Mouse (Mus musculus) adrenal gland, adult 18-20 months (tissue): ENCODE results near the gene Elmo1. TPM values are rescaled to one million over a fixed set of nuclear protein-coding genes. Genes with fewer than 3 reads are reported as not detected.
A peak's percentile ranks its signal among the peaks of the same experiment; 100 is the strongest.

Experiments used
- DNase-seq, 2 experiments: peaks; one replicate each; pipeline ENCODE4 v3.0.0; 2021 to 2022; ENCODE audit warnings: low spot score in 2 of 2
- total RNA-seq, 2 experiments: library from RNA; stranded (reverse); gene quantifications; 1 replicate in 1 of 2; 2 replicates in 1 of 2; pipeline ENCODE4 v1.2.3; 2021

Gene Elmo1
- total RNA-seq, 2 experiments from 2014 or later = 8.9 to 14.4 TPM

DNA sequence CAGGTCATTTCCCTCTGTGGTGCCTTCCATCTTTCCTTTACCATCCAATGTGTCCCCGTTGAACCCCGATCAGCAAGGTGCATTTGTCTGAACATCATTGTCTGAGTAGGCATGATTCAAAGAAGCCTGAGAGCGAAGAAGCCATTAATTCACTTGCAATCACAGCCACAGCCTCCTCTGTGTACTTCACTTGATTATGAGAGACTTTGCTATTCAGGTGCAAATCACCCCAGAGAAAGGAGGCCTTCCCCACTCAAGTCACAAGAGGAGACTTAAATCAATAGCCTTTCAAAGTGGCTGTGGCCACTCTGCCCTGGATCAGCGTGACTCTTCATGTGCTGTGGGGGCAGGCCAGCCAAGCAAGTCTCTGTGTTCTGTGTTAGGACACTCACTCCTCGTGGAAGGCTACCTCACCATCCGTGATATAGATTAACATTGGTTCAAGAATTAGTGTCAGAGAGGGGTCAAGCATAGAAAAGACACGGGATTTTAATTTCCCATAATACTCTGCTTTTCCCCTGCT, 360.5 kb downstream of the Elmo1 start:
- no peak for DNase-seq

GRCm38 (mm10) chr13:20454357-20454756, 364.0 kb downstream of the Elmo1 start:
- DNase-seq = no peak

- no peak for DNase-seq
Observed at GRCm38 (mm10) chr13:20460096-20460495, 369.7 kb downstream of the Elmo1 start.

- no peak for DNase-seq
Observed at GRCm38 (mm10) chr13:20461616-20462015, 371.2 kb downstream of the Elmo1 start.

GRCm38 (mm10) chr13:20464161-20464560, 373.8 kb downstream of the Elmo1 start:
- DNase-seq = no peak

- no peak for DNase-seq
Observed at GRCm38 (mm10) chr13:20467381-20467780, 377.0 kb downstream of the Elmo1 start.

- DNase-seq = peak; percentile 57 to 67
Observed at GRCm38 (mm10) chr13:20471732-20472131, 381.3 kb downstream of the Elmo1 start.

- DNase-seq = no peak
Observed at GRCm38 (mm10) chr13:20472301-20472831, 382.0 kb downstream of the Elmo1 start.

DNA sequence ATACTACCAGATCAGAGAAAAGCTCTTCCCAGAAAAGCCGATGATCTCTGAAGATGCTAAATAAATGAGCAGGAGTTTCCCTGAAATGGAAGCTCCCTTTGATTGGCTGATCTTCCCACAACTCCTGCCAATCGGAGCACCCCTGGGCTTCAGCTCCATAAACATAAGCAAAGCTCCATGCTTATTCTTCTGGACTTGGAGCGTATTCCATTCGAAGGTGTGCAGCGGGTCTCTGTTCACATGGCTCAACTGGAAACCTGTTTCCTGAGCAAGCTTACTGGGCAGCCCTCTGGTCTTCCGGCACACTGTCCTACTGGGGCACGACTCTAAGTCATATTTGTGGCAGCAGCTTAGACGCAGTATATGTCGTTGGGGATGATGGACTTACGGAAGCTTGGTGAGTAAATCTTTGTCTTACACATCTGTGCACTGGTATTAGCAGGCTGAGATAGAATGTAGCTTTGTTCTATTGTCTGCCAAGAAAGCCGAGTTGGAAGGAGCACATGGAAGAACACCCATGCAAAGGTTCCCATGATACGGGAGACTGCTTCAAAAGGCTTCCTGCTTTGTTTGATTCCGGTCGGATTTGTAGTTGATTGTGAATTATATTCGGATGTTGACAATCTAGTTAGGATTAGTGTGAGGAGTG, 382.6 kb downstream of the Elmo1 start:
- no peak for DNase-seq

DNA sequence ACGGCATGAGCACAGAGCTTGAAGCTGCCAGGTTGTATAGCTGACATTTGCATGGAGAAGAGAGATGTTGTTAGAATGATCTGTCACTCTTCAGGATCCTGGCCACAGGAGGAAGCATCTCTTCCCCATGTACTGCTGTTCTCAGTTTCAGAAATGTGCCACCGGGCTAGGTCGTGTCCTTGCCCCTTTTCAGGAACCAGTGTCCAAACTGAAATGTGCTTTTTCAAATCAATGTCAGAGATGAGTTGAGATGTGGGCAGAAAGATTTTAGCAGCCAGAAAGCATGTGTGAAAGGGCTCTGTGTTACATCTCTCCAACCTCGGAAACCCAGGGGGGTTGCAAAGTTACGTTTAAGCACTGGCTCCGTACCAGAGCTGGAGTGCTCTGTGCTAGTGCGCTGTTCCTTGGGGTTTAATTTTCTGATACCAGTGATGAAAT, 383.3 kb downstream of the Elmo1 start:
- no peak for DNase-seq

DNA sequence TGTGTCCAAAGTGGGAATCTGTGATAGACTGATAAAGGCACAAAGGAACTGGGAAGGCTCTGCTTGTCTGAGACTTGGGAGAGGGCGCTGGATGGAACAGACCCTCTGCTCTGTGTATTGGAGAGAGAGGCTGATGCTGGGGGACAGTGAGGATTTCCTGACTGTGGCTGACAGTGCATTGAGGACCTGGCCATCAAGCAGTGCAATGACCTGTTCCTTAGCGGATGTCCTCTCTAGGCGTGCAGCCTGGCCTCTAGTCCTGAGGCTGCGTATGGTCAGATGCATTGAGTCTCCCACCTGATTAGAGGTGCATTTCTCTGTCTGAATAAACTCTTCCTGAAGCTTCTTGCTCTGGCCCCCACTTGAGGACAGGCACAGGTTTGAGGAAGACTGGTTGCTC, 384.2 kb downstream of the Elmo1 start:
- no peak for DNase-seq

- no peak for DNase-seq
Observed at GRCm38 (mm10) chr13:20481805-20482204, 391.4 kb downstream of the Elmo1 start.

GRCm38 (mm10) chr13:20489110-20489509, 398.7 kb downstream of the Elmo1 start:
- no peak for DNase-seq

GRCm38 (mm10) chr13:20489698-20490417, 399.5 kb downstream of the Elmo1 start:
- no peak for DNase-seq

GRCm38 (mm10) chr13:20490860-20491594, 400.6 kb downstream of the Elmo1 start:
- DNase-seq = no peak

- no peak for DNase-seq
Observed at GRCm38 (mm10) chr13:20491666-20492065, 401.3 kb downstream of the Elmo1 start.

- DNase-seq = no peak
Observed at GRCm38 (mm10) chr13:20494047-20494739, 403.8 kb downstream of the Elmo1 start.

DNA sequence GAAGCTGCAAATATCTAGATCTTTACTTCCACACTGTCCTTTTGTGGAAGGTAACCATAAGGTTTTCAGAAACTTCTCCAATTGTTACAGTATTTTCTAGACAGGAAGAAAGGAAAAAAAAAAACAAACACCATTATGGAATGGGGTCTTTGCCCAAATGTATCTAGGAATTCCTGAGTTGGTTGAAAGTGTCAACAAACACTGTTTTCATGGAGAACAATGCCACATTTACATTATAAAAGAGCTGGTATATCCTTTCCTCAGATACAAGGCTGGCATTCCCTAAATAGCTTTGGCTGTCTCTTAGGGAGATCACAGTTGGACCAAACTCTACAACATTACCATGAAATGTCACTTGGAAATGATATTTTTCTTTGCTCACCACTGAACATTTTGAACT, 411.5 kb downstream of the Elmo1 start:
- no peak for DNase-seq

- no peak for DNase-seq
Observed at GRCm38 (mm10) chr13:20503371-20503770, 413.0 kb downstream of the Elmo1 start.

DNA sequence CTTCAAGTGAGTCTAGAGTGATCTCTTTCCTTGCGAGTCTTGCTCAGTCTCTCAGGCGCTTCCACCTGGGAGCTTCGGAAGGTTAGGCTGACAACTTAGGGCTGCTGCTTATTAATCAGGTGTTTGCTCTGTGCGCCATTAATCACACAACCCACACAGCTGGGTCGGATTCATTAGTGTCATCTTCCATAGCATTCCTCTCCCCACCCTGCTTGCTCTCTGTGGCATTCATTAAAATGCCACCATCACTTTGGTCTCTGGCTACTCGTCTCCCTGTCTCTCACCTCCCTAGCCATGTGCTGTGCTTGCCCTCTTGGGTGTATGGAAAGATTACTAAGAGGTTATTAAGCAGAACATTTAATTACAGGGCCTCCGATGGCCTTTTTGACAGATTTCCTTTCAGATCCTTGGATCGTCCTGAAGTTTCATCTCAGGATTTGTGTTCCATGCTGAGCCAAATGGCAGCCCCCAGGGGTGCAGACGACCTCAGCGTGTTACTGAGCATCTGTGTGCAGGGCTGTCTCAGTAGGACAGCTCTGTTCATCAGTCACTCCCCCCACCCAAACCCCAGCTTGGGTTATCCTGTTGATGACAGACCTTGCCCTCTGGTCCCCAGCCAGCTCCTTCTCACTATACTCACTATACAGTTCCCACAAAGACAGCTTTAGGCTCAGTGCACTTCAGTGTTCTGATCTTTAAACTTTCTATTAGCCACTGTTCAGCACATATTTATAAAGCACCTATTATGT, 417.2 kb downstream of the Elmo1 start:
- DNase-seq = no peak
